Mouse (Mus musculus) kidney, embryonic 15.5 days (tissue): ENCODE measurements around the gene Morf4l2. TPM values are rescaled to one million over a fixed set of nuclear protein-coding genes. Genes with fewer than 3 reads are reported as not detected.
"Not testable (repeated sequence)": the region's sequence is repeated elsewhere in the genome, so short reads cannot be mapped to it uniquely, and the experiment has no call there.

Experiments used
- ATAC-seq: fragments of 200-750 bp; cut with Nextera tagmentation; replicated peaks from 2 replicates; pipeline ENCODE4 v1.8.0; 2017; ENCODE audit warnings: moderate TSS enrichment; ENCODE audit not compliant: low FRiP score
- H3K27ac ChIP-seq: fragments of 300-500 bp; sonication (generic); 2 replicates; pipeline ENCODE4 v1.5.1; 2015; ENCODE audit warnings: mild to moderate bottlenecking, inconsistent platforms
- H3K27me3 ChIP-seq: fragments of 300-500 bp; sonication (generic); 2 replicates; pipeline ENCODE4 v1.6.1; 2015; ENCODE audit warnings: inconsistent platforms
- H3K36me3 ChIP-seq: fragments of 300-500 bp; sonication (generic); 2 replicates; pipeline ENCODE4 v1.6.1; 2015; ENCODE audit warnings: inconsistent platforms
- H3K4me1 ChIP-seq: fragments of 300-500 bp; sonication (generic); 2 replicates; pipeline ENCODE4 v1.6.1; 2015; ENCODE audit warnings: inconsistent platforms
- H3K4me2 ChIP-seq: fragments of 300-500 bp; sonication (generic); 2 replicates; pipeline ENCODE4 v1.6.1; 2015; ENCODE audit warnings: moderate library complexity, mild to moderate bottlenecking, inconsistent platforms
- H3K4me3 ChIP-seq: fragments of 300-500 bp; sonication (generic); replicated peaks from 2 replicates; pipeline ENCODE4 v1.5.1; 2015; ENCODE audit warnings: mild to moderate bottlenecking, inconsistent platforms
- H3K9ac ChIP-seq: fragments of 300-500 bp; sonication (generic); 2 replicates; pipeline ENCODE4 v1.6.1; 2015; ENCODE audit warnings: mild to moderate bottlenecking, inconsistent platforms
- H3K9me3 ChIP-seq: fragments of 300-500 bp; sonication (generic); replicated peaks from 2 replicates; pipeline ENCODE4 v1.6.1; 2016; ENCODE audit warnings: inconsistent platforms
- WGBS: fragments of 180-500 bp; shearing (Covaris S2); methylation state at CpG from one replicate; pipeline ENCODE4 v1.1.7; 2015; ENCODE audit warnings: mixed read lengths; 5-methylcytosine and 5-hydroxymethylcytosine counted together
- polyA plus RNA-seq: library from polyadenylated mRNA; unstranded; fragments of >200 nt; fragmentation: Nextera tagmentation; extraction: Ambion mirVana; gene quantifications from 2 replicates; pipeline ENCODE4 v1.2.1, GENCODE M21; 2015

Gene Morf4l2
- polyA plus RNA-seq, 1 experiment from 2014 or later = 557 TPM

DNA sequence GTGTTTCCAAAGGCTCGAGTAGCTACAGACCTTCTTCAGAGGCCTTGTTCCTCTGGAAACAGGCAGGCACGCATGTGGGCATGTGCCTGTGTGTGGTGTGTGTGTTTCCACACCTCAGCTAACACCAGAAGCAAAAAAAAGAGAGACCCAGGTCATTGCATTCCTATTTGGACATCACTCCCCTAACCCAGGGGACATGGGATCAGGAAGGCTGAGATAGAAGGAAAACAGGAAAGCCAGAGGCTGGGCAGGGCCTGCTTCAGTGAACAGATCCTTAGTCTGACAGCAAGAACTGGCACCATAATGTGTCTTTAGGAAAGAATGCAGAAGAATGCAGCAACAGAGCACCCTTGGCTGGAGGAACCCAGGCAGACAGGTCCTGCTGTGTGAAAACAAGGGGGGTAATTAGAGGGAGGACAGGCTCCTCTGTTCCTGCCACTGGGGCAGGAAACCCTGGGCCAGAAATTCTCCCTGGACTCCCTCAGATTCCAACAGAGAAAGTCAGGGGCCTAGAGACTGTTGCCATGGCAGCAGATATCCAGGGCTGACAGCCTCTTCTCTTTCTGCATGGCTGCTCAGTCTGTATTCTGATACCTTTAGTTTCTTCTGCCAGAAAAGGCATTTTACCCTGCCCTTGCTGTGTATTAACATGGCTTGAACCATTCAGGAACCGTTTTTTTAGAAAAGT lies 51.7 kb downstream of the Morf4l2 start:
- not testable (repeated sequence) for H3K9me3 ChIP-seq, H3K27me3 ChIP-seq, H3K4me2 ChIP-seq, H3K36me3 ChIP-seq, H3K27ac ChIP-seq, H3K4me3 ChIP-seq, H3K9ac ChIP-seq, H3K4me1 ChIP-seq
- peak; percentile 94 for ATAC-seq
- 47% methylated on average over 3 of the region's 3 CpGs for WGBS

Other genes starting within 250 kb of the Morf4l2 start
- gene Kir3dl1, start 225.7 kb downstream of the Morf4l2 start, polyA plus RNA-seq = not detected in 2 replicates
- gene Kir3dl2, start 199.6 kb downstream of the Morf4l2 start, polyA plus RNA-seq = not detected in 2 replicates
- gene Tceal3, start 152.8 kb downstream of the Morf4l2 start, polyA plus RNA-seq = 9.2 and 10.5 TPM in 2 replicates
- gene Tceal1, start 35.7 kb downstream of the Morf4l2 start, polyA plus RNA-seq = 10.4 and 11.8 TPM in 2 replicates
- 0.09 TPM in 1 of 2 replicates, not detected in the other for gene Glra4, start 36.5 kb upstream of the Morf4l2 start, polyA plus RNA-seq
- gene Plp1, start 79.0 kb upstream of the Morf4l2 start, polyA plus RNA-seq = 3.4 and 4.7 TPM in 2 replicates
- 0.19 and 0.25 TPM in 2 replicates for gene Rab9b, start 125.1 kb upstream of the Morf4l2 start, polyA plus RNA-seq
- not detected in 2 replicates for gene H2bfm, start 183.6 kb upstream of the Morf4l2 start, polyA plus RNA-seq
- gene Tmsb15b2, start 231.8 kb upstream of the Morf4l2 start, polyA plus RNA-seq = 37.5 and 45.9 TPM in 2 replicates
- gene Tmsb15l, start 233.2 kb upstream of the Morf4l2 start, polyA plus RNA-seq = 1.8 and 2.4 TPM in 2 replicates
- 23.3 and 27.1 TPM in 2 replicates for gene Tmsb15b1, start 233.2 kb upstream of the Morf4l2 start, polyA plus RNA-seq
- 23.4 and 27.9 TPM in 2 replicates for gene Zcchc18, start 249.5 kb upstream of the Morf4l2 start, polyA plus RNA-seq